Mouse (Mus musculus) liver, embryonic 11.5 days (tissue): ENCODE measurements at regions not wholly inside any gene's neighbourhood (a gene's known extent, or its start where the extent isn't known, plus 50 kb on each side); places are given as distances from the start of the nearest gene placed in this dataset.
A peak's percentile ranks its signal among the peaks of the same experiment; 100 is the strongest.

Source experiments
- ATAC-seq: fragments of 200-750 bp; cut with Nextera tagmentation; replicated peaks from 2 replicates; pipeline ENCODE4 v1.8.0; 2017; ENCODE audit warnings: moderate number of reproducible peaks, mild to moderate bottlenecking, moderate TSS enrichment, moderate library complexity; ENCODE audit not compliant: low FRiP score
- DNase-seq: peaks from one replicate; pipeline ENCODE4 v3.0.0-alpha.2; 2017; ENCODE audit warnings: low spot score
- H3K27ac ChIP-seq: fragments of 300-500 bp; sonication (generic); 2 replicates; pipeline ENCODE4 v1.5.1; 2014; ENCODE audit warnings: mild to moderate bottlenecking, low read depth, low read length, control low read depth
- H3K27me3 ChIP-seq: fragments of 300-500 bp; sonication (generic); replicated peaks from 2 replicates; pipeline ENCODE4 v1.6.1; 2014; ENCODE audit warnings: low read length, mixed read lengths; ENCODE audit not compliant: control insufficient read depth, insufficient read depth
- H3K36me3 ChIP-seq: fragments of 300-500 bp; sonication (generic); 2 replicates; pipeline ENCODE4 v1.6.1; 2014; ENCODE audit warnings: mild to moderate bottlenecking, low read length, moderate library complexity, mixed read lengths; ENCODE audit not compliant: control insufficient read depth, insufficient read depth
- H3K4me1 ChIP-seq: fragments of 300-500 bp; sonication (generic); replicated peaks from 2 replicates; pipeline ENCODE4 v1.6.1; 2014; ENCODE audit warnings: low read length, mixed read lengths; ENCODE audit not compliant: control insufficient read depth, insufficient read depth
- H3K4me2 ChIP-seq: fragments of 300-500 bp; sonication (generic); 2 replicates; pipeline ENCODE4 v1.6.1; 2014; ENCODE audit warnings: mild to moderate bottlenecking, control low read depth, moderate library complexity
- H3K4me3 ChIP-seq: fragments of 300-500 bp; sonication (generic); 2 replicates; pipeline ENCODE4 v1.5.1; 2014; ENCODE audit warnings: low read depth, low read length, control low read depth
- H3K9ac ChIP-seq: fragments of 300-500 bp; sonication (generic); 2 replicates; pipeline ENCODE4 v1.6.1; 2014; ENCODE audit warnings: low read depth, low read length, control low read depth
- H3K9me3 ChIP-seq: fragments of 300-500 bp; sonication (generic); 2 replicates; pipeline ENCODE4 v1.6.1; 2016; ENCODE audit warnings: low read length, inconsistent platforms, mixed read lengths; ENCODE audit not compliant: control insufficient read depth
- WGBS: fragments of 180-500 bp; shearing (Covaris S2); extraction: QIAGEN DNeasy Blood & Tissue Kit; methylation state at CpG from one replicate; pipeline ENCODE4 v1.1.7; 2014; 5-methylcytosine and 5-hydroxymethylcytosine counted together

DNA sequence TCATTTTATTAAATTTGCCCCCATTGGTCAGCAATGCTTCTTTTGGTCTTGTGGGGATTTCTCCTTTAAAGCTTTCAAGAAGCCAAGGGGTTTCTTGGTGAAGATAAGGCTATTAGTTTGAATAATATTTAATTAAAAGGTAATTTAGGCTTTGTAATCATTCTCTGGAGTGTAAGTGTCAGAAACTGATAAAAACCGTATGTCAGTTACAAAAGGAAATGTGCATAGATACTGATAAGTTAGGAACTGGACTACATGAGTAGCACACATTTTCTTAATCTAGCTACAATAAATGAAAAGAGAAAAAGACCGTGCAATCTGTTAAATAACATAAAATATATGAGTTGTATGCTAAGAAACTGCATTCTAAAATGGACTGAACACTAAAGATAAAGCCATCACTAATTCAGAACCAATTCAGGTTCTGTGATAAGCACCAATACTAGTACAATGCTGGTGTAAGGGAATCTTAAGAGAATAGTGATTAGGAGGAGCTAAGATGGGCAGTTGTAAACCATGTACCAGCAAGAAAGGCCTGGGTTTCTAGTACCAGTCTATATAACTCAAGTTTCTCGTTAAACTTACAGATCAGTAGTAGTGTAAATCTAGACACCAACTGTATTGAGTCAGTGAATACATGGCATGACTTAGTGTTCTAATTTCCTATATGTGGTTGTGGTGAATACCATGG lies 416.5 kb upstream of the Cdh9 start:
- peak; percentile 84 for ATAC-seq
- Histone ChIP-seq H3K4me1 (0 out of 2 replicates have a peak, but pooled peaks cover 2% of the 10 kb centered on the region), H3K27me3 (no peaks in the 10 kb centered on the region), H3K27ac (peak overlapping the region; percentile 53; the same call in 1 of the 2 replicates), H3K4me3 (no peak overlapping the region), H3K9me3 (no peaks in the 10 kb centered on the region), H3K4me2 (no peak overlapping the region), H3K9ac (no peak overlapping the region), H3K36me3 (no peaks in the 10 kb centered on the region)
- 59% methylated on average over 3 of the region's 3 CpGs for WGBS
- no peak for DNase-seq

DNA sequence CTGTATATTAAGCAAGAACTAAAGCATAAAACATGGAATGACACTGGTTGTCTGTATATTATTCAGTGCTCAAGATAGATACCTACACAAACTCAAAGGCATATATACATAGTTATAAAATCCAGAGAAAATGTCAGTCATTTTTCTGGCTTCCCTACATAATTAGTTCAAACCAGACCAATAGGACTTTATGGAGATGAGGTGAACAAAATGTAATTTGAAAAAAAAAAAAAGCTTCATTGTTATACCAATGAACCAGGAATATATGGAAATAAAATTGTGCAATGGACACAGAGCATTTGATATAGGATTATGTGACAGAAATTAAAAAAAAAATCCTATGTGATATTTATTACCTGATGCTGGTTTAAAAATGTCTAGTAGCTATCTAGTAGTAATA lies 415.8 kb upstream of the Cdh9 start:
- DNase-seq, result no peak
- no peak overlapping the region for H3K4me2 ChIP-seq
- no peaks in the 10 kb centered on the region for H3K9me3 ChIP-seq
- H3K4me1 ChIP-seq, result 0 out of 2 replicates have a peak, but pooled peaks cover 2% of the 10 kb centered on the region
- H3K4me3 ChIP-seq, result no peak overlapping the region
- no peaks in the 10 kb centered on the region for H3K27me3 ChIP-seq
- H3K9ac ChIP-seq, result no peak overlapping the region
- no peaks in the 10 kb centered on the region for H3K36me3 ChIP-seq
- peak overlapping the region; percentile 53; the same call in 1 of the 2 replicates for H3K27ac ChIP-seq
- ATAC-seq, result no peak

DNA sequence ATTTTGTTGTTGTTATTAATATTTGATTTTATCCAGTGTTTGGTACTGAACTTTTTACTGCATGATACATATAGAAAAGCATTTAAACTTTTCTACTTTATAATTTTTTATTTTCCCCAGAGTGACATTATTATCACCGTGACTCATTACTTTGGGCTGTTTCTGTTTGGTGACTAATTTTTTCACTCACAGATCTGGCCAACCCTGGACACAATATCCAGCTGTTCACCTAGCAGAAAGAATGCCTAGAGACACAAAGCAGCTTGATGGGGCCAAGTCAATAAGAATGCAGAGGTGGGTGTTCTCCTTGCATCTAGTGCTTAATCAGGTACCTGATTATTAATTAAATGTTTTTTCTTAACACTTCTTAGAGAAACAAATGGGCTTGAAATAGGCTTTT lies 414.7 kb upstream of the Cdh9 start:
- no peak overlapping the region for H3K4me3 ChIP-seq
- 0 out of 2 replicates have a peak, but pooled peaks cover 2% of the 10 kb centered on the region for H3K4me1 ChIP-seq
- H3K36me3 ChIP-seq, result no peaks in the 10 kb centered on the region
- H3K4me2 ChIP-seq, result no peak overlapping the region
- WGBS, result 75% methylated on average over 1 of the region's 1 CpGs
- H3K9me3 ChIP-seq, result no peaks in the 10 kb centered on the region
- no peaks in the 10 kb centered on the region for H3K27me3 ChIP-seq
- H3K27ac ChIP-seq, result no peak overlapping the region
- no peak overlapping the region for H3K9ac ChIP-seq
- DNase-seq (no peak), ATAC-seq (no peak)

DNA sequence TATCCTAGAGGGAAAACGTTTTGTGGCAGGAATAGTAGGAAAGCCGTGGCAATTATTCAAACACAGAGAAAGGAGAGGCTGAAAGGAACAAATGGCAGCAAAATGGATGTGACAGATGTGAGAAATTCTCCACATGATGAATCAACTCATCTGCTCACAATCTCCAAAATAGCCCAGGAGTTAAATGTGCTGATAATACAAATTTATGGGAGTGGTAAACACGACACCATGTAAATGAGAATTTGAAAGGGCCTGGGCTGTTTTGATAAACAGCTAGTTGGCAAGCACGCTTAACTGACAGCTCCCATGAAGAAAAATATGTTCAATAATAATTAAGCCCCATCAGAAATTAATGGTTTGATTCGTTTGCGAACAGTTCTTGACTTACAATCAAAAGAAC lies 413.9 kb upstream of the Cdh9 start:
- ATAC-seq (peak; percentile 79), DNase-seq (no peak)
- no peaks in the 10 kb centered on the region for H3K36me3 ChIP-seq
- H3K27me3 ChIP-seq, result no peaks in the 10 kb centered on the region
- no peak overlapping the region for H3K9ac ChIP-seq
- no peak overlapping the region for H3K4me2 ChIP-seq
- H3K4me1 ChIP-seq, result 0 out of 2 replicates have a peak, but pooled peaks cover 2% of the 10 kb centered on the region
- 0 out of 2 replicates have a peak overlapping the region, but pooled peaks have one; percentile 44 for H3K27ac ChIP-seq
- 65% methylated on average over 6 of the region's 6 CpGs for WGBS
- no peaks in the 10 kb centered on the region for H3K9me3 ChIP-seq
- no peak overlapping the region for H3K4me3 ChIP-seq

DNA sequence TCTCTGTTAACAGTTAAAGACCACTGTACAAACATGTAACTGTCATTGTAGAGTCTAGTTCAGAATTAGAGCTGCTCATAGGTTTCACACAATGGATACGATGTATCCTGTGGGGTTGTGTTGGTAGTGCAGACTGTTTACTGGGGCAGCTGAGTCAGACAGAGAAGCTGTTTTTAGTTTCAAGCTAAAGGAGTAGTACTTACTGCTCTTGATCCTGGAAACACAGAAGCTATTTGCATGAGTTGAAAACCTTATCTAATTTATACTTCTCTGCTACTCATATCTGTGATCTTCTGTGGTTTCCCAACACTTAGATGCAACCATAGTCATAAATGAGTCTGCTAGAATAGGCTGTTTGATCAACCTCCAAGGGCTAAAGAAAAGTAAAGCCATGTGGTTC lies 413.5 kb upstream of the Cdh9 start:
- ATAC-seq (peak; percentile 71), DNase-seq (no peak)
- WGBS, result 77% methylated on average over 1 of the region's 1 CpGs
- Histone ChIP-seq H3K36me3 (no peaks in the 10 kb centered on the region), H3K4me2 (no peak overlapping the region), H3K27me3 (no peaks in the 10 kb centered on the region), H3K9ac (no peak overlapping the region), H3K9me3 (no peaks in the 10 kb centered on the region), H3K4me3 (no peak overlapping the region), H3K27ac (peak overlapping the region; percentile 44; the same call in 1 of the 2 replicates), H3K4me1 (0 out of 2 replicates have a peak, but pooled peaks cover 2% of the 10 kb centered on the region)

DNA sequence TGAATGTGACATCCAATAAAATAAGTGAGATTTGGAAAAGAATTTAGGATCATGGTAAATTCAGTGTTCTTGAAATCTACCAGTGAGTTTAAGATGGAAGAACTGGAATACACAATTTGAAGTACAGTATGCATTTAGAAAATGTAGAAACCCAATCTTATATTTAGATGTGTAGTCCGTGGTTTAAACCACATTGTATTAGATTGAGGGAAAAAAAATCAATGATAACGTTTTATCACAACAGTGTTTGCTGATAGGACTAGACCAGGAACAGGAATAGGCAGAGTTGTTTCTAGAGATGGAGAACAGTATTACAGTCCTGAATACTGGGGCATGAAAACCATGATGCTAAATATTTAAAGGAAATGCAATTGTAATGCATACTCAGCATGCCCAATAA lies 402.2 kb upstream of the Cdh9 start:
- Histone ChIP-seq H3K4me1 (no peaks in the 10 kb centered on the region), H3K27ac (no peak overlapping the region), H3K9me3 (no peaks in the 10 kb centered on the region), H3K4me2 (no peak overlapping the region), H3K27me3 (no peaks in the 10 kb centered on the region), H3K9ac (no peak overlapping the region), H3K4me3 (no peak overlapping the region), H3K36me3 (no peaks in the 10 kb centered on the region)
- ATAC-seq (no peak), DNase-seq (no peak)
- 65% methylated on average over 2 of the region's 2 CpGs for WGBS
